Mouse (Mus musculus) mature B cell (primary cell): ENCODE data around the gene Itgbl1.
"Not testable (repeated sequence)": the region's sequence is repeated elsewhere in the genome, so short reads cannot be mapped to it uniquely, and the experiment has no call there.

Source experiments
- in situ Hi-C: fragments of 300-500 bp; cut with MboI; formaldehyde crosslinking; loops from 2 replicates; pipeline ENCODE4 v1.14.3; 2019

The Itgbl1 gene

DNA sequence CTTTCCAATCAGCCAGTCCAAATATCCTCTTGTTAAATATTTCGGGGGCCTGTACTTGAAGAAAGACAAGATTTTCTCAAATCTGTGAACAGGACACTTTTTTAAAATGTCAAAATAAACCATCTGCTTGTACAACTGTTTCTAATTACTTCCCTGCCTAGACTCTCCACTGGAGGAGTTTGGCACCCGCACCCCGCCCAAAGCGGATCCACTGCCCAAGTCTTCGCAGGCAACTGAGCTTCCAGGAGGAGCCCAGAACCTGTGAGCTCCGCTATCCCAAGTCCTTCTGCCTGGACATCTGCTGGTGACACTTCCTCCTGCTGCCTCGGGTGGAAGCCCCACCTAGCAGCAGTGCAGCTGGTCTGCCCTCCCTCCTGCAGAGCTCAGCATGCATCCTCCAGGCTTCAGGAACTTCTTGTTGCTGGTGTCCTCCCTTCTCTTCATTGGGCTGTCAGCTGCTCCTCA lies at the start of gene Itgbl1:
TSS of gene Itgbl1 (plus strand) at position 51 of the 465 bp plus-strand sequence.
- in situ Hi-C loops: no loop called here

DNA sequence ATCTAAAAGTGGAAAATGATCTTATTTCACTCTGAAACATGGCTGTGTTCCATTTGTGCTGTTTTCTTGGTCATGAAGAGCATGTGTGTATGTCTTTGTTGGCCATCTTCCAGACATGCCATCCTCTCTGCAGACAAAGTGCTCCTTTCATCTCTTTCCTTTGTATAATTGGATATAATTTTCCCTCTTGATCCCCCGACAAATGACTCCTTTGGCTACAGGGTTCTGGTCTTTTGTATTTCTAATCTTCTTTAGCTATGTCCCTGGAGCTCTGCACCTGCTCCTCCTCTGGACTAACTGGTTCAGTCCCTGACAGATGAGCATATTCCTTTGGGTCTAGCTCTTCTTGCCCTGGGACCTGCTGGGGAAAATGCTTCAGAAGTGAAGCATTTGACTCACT lies 36.8 kb upstream of the Itgbl1 start:
- in situ Hi-C loops: no loop called here

DNA sequence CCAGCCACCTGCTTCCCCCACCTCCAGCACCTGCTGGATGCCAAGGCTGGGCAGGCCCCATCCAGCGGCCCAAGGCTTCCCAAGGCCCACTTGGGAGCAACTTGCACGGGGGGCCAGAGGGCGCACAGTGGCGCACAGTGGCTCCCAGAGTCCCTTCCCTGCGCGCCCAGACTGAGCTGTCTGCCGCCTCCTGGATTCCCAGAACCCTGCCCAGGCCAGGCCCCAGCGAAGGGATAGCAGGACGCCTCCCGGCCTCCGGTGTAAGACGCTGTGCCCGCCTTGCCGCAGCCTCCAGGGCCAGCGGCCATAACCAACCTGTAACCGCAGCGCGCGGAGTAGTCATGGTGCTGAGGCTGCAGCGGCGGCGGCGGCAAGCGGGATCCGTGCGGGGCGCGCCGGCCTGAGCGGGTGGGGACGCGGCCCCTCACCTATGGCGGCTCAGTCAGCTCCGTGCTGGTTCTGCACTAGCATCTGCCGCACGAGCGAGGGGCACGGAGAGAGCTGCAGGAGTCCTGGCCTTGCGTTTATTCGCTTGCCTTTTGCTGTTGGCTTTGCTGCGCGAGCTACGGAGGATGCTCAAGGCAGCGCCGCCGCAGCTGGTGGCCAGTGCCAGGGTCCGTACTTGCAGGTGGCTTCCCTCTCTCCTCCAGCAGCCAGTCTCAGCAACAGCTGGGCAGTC lies 33.1 kb upstream of the Itgbl1 start, which contains the start of gene Nalcn:
TSS of gene Nalcn (minus strand) at position 644 of the 679 bp plus-strand sequence.
- in situ Hi-C loops: no loop called here

DNA sequence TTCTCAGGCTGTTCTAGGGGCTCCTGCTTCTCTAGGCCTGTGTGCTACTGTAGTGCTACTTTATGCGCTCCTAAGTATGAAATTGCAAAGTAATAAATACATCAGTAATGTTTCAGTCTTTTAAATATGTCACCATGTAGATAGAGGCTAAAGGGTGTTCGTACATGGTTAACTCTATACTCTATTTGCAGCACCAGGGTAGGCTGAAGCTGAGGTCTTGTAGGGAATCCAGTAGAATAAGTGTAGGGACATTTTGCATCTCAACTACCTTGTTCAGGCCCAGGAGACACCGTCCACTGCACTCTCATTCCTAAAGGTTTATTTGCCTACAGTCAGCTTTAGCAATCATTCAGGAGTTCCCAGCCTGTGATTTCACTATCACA lies 32.6 kb upstream of the Itgbl1 start:
- in situ Hi-C loops: no loop called here

GRCm38 (mm10) chr14:123661091-123661491 lies 1.3 kb downstream of the Itgbl1 start:
- in situ Hi-C loops: no loop called here

- in situ Hi-C loops: no loop called here
Observed at GRCm38 (mm10) chr14:123662386-123662785, 2.6 kb downstream of the Itgbl1 start.

GRCm38 (mm10) chr14:123663206-123663605 lies 3.4 kb downstream of the Itgbl1 start:
- in situ Hi-C loops: no loop called here

DNA sequence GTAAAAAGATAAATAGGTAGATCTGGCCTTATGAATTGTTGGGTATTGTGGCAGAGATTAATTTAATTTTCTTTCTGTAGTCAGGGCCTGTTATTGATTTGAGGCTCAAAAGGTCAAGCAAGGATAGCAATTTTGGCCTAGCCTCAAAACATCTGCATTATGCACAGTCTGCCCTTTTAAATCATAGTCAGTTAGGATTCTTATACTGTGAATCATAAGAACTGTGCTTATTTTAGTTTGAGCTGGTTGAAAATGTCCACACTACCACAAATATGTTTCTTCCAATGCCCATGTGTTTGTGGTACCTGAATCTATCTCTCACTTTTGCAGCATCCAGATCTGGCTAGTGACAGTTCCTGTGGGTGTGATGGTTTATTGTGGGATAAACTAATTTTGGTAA lies 4.7 kb downstream of the Itgbl1 start:
- in situ Hi-C loops: no loop called here

DNA sequence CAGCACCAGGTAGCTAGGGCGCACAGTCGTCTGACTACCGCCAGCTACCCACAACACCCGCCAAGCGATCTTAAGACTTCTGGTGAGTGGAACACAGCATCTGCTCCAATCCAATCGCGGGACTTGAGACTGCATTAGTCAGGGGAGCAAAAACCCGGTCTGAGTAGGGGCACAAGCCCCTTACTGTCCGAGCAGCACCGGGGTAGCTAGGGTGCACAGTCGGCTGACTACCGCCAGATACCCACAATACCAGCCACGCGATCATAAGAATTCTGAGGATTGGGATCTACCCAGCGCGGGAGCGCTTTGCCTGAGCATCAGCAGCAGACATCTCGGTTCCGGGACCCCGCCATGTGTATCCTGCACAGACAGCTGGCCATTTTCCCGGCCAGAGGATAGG lies 11.3 kb downstream of the Itgbl1 start:
- in situ Hi-C loops: not testable (repeated sequence)

DNA sequence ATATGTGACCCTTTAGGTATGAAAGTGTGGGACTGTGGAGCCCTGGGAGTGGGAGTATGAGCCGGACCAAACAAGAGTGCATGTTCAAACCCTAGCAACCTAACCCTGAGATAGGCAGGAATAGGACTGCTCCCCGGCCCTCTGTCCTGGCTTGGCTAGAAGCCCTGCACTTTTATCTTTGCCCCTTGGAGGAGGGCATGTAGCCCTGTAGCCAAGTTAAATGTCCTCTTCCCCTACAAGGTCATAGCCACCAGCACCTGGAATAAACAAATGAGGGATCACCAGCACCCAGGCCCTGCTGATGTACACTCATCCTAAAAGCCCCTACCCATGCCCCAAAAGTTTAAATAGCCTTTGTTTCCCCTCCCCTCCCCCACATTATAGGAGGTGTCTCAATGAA lies 18.3 kb downstream of the Itgbl1 start:
- in situ Hi-C loops: no loop called here

- in situ Hi-C loops: no loop called here
Observed at GRCm38 (mm10) chr14:123714751-123715150, 55.0 kb downstream of the Itgbl1 start.

DNA sequence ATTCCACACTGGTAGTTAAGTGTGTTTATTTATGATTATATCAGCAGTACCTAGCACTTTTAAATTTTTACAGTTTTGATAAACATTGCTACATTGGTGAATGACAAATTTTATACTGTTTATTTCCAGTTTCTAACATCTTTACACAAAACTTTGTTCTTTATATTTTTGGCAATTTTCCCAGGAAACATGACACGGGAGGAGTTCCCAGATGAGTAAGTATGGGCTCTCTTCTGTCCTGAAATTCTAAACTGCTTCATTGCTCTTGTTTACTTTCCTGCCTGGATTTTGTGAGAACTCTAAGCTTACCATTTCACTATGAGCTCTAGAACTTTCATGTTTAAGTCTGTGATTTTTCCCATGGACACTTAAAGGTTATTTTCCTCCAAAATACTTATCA lies 82.3 kb downstream of the Itgbl1 start:
- in situ Hi-C loops: no loop called here

DNA sequence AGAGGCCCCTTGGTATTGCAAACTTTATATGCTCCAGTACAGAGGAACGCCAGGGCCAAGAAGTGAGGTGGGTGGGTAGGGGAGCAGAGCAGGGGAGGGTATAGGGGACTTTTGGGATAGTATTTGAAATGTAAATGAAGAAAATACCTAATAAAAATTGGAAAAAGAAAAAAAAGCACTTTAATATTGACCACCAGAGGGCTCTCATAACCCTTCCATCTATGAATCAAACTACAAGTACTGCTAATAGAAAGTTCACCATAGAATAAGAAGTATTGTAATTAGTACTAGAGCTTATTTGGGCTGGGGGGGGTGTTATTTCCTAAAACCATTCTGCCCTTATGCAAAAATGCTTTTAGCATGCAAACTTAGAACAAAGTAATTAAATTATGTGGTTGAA lies 91.2 kb downstream of the Itgbl1 start:
- in situ Hi-C loops: no loop called here

GRCm38 (mm10) chr14:123759534-123759933 lies 99.8 kb downstream of the Itgbl1 start:
- in situ Hi-C loops: no loop called here

DNA sequence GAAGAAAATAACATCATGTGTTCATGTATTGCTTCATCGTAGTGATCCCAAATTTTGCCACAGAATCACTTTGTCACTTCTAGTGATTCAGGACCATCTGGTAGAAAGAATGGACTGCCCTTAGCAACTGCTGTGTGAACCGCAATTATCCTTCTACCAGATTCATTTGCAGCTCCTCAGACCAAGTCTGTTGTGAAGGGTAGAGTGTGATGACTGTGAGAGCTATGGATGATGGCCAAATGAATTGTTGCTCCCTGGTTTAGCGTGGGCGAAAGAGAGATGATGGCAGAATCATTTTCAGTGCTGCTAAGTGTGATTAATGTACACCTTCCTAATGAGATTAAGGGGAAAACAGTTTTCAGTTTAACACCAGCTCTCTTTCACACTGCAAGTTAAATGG lies 100.3 kb downstream of the Itgbl1 start:
- in situ Hi-C loops: no loop called here

DNA sequence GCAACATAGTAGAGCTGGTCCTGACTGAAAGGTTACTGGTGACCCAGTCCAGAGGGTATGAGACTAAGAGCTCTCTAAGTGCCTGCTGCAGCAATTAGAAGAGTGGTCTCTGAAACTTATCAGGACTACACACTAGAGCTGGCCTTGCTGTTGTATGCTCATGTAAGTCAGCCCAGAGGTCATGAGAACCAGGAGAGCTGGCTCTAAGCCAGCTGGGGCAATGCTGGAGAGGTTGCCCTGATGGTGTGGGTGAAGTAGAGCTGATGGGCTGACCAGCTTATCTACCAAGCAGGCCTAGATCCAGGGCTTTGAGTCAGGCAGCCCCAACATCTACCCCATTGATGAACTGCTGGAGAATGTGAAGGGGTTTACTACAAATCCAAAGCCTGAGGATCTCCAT lies 142.0 kb downstream of the Itgbl1 start:
- in situ Hi-C loops: no loop called here

- in situ Hi-C loops: no loop called here
Observed at GRCm38 (mm10) chr14:123837662-123838061, 177.9 kb downstream of the Itgbl1 start.

DNA sequence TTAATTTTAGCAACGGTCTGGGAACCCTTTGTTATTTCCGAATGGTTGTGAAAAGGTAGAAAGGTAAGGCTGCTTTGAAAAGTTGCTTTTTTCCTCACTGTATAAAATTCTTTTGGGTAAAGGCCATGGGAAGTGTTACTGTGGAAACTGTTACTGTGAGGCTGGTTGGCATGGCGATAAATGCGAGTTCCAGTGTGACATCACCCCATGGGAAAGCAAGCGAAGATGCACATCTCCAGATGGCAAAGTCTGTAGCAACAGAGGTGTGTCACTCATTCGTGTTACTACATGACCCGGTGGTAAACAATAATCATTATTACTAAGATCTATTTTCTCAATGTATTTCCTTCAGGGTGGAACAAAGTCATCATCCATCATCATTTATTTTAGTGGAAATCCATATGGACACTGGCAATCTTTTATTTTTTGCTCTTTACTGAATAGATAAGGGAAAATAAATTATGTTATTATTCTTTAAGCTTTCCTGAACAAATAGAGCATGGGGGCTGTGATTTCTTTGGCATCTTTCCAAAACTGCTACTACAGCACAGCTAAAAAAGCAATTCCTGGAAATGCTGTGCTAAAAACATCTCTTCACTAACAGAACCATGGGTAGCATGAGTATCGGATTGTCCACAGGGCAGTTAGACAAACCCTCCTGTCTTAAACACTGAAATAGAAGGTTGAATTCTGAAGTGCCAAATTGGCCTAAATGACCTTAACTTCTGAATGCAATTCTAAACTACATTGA lies 184.1 kb downstream of the Itgbl1 start:
- in situ Hi-C loops: no loop called here

GRCm38 (mm10) chr14:123864531-123864930 lies 204.8 kb downstream of the Itgbl1 start:
- in situ Hi-C loops: no loop called here

DNA sequence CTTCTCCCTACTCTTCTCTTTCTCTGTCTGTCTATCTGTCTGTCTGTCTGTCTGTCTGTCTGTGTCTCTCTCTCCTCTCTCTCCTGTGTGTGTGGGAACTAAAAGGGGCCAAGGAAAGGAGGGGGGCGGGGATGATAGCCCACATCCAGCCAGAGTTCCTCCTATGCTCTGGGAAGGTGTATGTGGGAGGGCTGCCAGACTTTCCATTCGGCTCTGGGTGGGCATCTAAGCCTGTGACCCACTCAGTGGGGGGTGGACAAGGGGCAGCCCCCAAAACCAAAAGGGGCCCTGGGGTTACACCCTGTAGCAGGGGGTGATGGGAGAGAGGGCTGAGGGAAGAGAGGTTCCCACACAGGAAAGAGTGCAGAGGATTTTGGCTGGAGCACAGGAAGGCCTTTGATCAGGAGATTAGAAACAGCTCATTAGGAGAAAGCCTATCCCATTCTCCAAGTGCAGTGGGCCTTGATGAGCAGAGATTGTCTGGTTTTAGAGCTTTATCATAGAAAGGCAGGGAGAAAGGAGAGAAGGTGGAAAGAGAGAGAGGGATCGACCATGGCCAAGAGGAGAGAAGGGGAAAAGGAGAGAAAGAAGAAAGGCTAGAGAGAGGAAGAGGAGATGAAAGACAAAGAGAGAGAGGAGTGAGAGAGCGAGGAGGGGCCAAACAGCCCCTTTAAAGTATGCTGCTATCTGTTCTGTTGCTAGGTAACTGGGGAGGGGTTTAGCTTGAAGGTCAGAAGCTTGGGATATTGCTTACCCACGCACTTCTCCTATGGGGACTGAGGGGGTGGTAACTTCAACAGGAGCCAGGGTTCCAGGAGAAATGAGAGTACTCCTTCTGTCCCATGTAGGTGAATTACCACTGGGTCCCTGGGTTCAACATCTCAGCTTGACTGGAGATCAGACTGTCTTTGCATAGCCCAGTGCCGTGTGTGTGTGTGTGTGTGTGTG lies 206.3 kb downstream of the Itgbl1 start:
- in situ Hi-C loops: no loop called here

DNA sequence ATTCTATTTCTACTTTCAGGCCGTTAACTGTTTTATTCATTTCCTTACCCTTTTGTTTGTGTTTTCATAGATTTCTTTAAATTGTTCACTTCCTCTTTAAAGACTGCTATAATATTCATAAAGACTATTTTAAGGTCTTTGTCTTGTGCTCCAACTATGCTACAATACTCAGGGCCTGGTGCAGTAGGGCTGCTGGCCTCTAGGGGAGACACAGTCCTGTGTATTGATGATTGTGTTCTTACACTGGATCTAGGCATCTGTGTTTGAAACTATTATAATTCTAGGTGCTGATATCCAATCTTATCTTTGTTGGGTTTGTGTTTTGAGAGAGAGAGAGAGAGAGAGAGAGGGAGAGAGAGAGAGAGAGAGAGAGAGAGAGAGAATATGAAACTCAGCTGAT lies 268.1 kb downstream of the Itgbl1 start:
- in situ Hi-C loops: no loop called here

GRCm38 (mm10) chr14:123966531-123966930 lies 306.8 kb downstream of the Itgbl1 start:
- in situ Hi-C loops: no loop called here
